ENCODE assay signal across 9 mouse cellular contexts in the genomic region with DNA sequence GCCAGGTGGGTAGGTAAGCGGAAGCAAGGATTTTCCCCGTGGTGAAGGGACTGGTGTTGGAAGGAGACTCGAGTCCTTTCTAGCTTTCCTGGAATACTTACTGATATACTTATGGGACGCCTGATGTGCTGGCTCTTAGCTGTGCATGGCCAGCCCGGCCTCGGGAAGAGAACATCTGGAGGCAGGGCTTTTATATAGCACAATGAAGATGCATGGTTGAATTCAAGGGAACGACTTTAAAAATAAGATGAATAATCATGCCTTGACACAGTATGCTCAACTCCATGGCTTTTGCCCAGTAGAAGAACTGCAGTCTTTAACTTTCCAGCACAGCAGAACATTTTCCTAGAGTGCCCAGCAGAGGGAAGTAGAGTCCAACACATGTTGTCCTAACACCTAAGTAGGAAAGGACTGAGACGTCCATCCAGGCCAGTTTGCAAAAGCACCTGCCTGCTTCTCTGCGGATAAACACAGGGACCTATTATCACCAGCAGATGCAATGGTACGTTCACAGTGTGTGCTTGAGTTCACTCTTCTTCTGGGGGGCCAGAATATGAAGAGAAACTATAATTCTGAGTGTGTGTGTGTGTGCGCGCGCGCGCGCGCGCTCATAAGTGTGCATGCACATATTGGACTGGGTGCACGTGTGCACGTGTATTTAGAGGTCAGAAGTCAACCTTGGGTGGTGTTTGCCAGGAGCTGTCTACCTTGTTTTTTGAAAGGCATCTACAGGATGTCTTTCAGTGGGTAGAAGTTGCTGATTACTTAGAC. TPM values are rescaled to one million over a fixed set of nuclear protein-coding genes. Genes with fewer than 3 reads are reported as not detected.
DNase-seq lines count a peak whose midpoint lies in the region; ATAC-seq and TF ChIP-seq lines count a peak whose summit lies in the region.
"Had no signal": no experiment of that assay in that cellular context is flagged by ENCODE, and none has a peak within 500 bp of the region (broad histone marks: within the 10 kb centered on the region; RNA-seq: fewer than 3 reads in every experiment).

No protein-coding gene starts in this region.

- peaks cover 4% of the 10 kb centered on the region for H3K27me3 ChIP-seq in C2C12 (ENCODE audit: control insufficient read depth, insufficient read depth, insufficient read length)
- H3K27me3 ChIP-seq in embryonic facial prominence, embryonic 11.5 days (ENCODE audit: control insufficient read depth, insufficient read depth, low read length) = no peaks in the 10 kb centered on the region
- no peaks in the 10 kb centered on the region for H3K27me3 ChIP-seq in limb, embryonic 14.5 days (ENCODE audit: control insufficient read depth, insufficient read depth, low read length)
- H3K27me3 ChIP-seq in midbrain, postnatal 0 days (ENCODE audit: insufficient read depth, low read length) = no peaks in the 10 kb centered on the region

- peak; percentile 41 for DNase-seq in adrenal gland, postnatal 25 days
- DNase-seq in embryonic facial prominence, embryonic 11.5 days (ENCODE audit: low spot score) = peak; percentile 83
- DNase-seq in heart, adult 9 months (ENCODE audit: low spot score in 2 of 2) = peak; percentile 20 to 51
- peak; percentile 44 to 70 for DNase-seq in kidney, adult 8-10 months
- peak; percentile 88 for DNase-seq in limb, embryonic 14.5 days (ENCODE audit: low spot score)
- peak; percentile 93 for DNase-seq in midbrain, postnatal 0 days (ENCODE audit: low spot score)
- DNase-seq in telencephalon, adult 2 months (ENCODE audit: low read depth, low spot score) = peak; percentile 66

- H3K9ac ChIP-seq in embryonic facial prominence, embryonic 11.5 days (replicated peaks; ENCODE audit: low read length) = no peak overlapping the region
- no peak overlapping the region for H3K9ac ChIP-seq in limb, embryonic 14.5 days (ENCODE audit: low read depth, low read length, severe bottlenecking)
- H3K9ac ChIP-seq in midbrain, postnatal 0 days (replicated peaks; ENCODE audit: low read length, poor library complexity, severe bottlenecking) = no peak overlapping the region

- H3K27ac ChIP-seq in embryonic facial prominence, embryonic 11.5 days (replicated peaks; ENCODE audit: low read depth, low read length) = no peak overlapping the region
- no peak overlapping the region for H3K27ac ChIP-seq in limb, embryonic 14.5 days (replicated peaks; ENCODE audit: low read depth, low read length)
- no peak overlapping the region for H3K27ac ChIP-seq in midbrain, postnatal 0 days (ENCODE audit: low read depth, low read length)

- H3K79me2 ChIP-seq in C2C12 (ENCODE audit: control insufficient read depth, insufficient read depth) = no peaks in the 10 kb centered on the region

- H3K4me3 ChIP-seq in C2C12 (ENCODE audit: insufficient read depth, poor library complexity, severe bottlenecking) = no peak overlapping the region
- H3K4me3 ChIP-seq in embryonic facial prominence, embryonic 11.5 days (ENCODE audit: low read depth, low read length) = no peak overlapping the region
- no peak overlapping the region for H3K4me3 ChIP-seq in limb, embryonic 14.5 days (replicated peaks; ENCODE audit: low read length)
- no peak overlapping the region for H3K4me3 ChIP-seq in midbrain, postnatal 0 days (ENCODE audit: low read depth, low read length)
- H3K4me3 ChIP-seq: erythroblast, embryonic 14.5 days had no signal

- WGBS in embryonic facial prominence, embryonic 11.5 days = 74% methylated on average over 20 of the region's 20 CpGs
- 72% methylated on average over 20 of the region's 20 CpGs for WGBS in limb, embryonic 14.5 days
- WGBS in midbrain, postnatal 0 days = 73% methylated on average over 20 of the region's 20 CpGs

- H3K36me3 ChIP-seq in C2C12 (ENCODE audit: control insufficient read depth, insufficient read depth) = no peaks in the 10 kb centered on the region
- H3K36me3 ChIP-seq in embryonic facial prominence, embryonic 11.5 days (replicated peaks; ENCODE audit: control insufficient read depth, insufficient read depth, low read depth, low read length) = no peaks in the 10 kb centered on the region
- H3K36me3 ChIP-seq in limb, embryonic 14.5 days (ENCODE audit: control insufficient read depth, insufficient read depth, low read length) = no peaks in the 10 kb centered on the region
- H3K36me3 ChIP-seq in midbrain, postnatal 0 days (ENCODE audit: insufficient read depth, low read length) = no peaks in the 10 kb centered on the region

- no peaks in the 10 kb centered on the region; the same call in 1 of the 2 replicates for H3K4me1 ChIP-seq in embryonic facial prominence, embryonic 11.5 days (ENCODE audit: control insufficient read depth, insufficient read depth, low read length)
- H3K4me1 ChIP-seq in limb, embryonic 14.5 days (ENCODE audit: control insufficient read depth, insufficient read depth, low read length) = peaks cover 10% of the 10 kb centered on the region; the same call in 1 of the 2 replicates
- H3K4me1 ChIP-seq in midbrain, postnatal 0 days (ENCODE audit: insufficient read depth, low read length) = peaks cover 9% of the 10 kb centered on the region

- no peaks in the 10 kb centered on the region for H3K79me3 ChIP-seq in C2C12 (ENCODE audit: low read depth)

- no peak overlapping the region for H3K4me2 ChIP-seq in embryonic facial prominence, embryonic 11.5 days (ENCODE audit: low read depth, low read length)
- no peak overlapping the region for H3K4me2 ChIP-seq in limb, embryonic 14.5 days (replicated peaks; ENCODE audit: low read depth, low read length, severe bottlenecking)
- no peak overlapping the region for H3K4me2 ChIP-seq in midbrain, postnatal 0 days (ENCODE audit: low read depth, low read length, poor library complexity, severe bottlenecking)

- TF ChIP-seq CTCF in C2C12 (IDR thresholded peaks at IDR 0.05; ENCODE audit: control insufficient read depth, insufficient read depth, insufficient read length) = peak; percentile 10
- peak; percentile 93 for TF ChIP-seq CTCF in midbrain, postnatal 0 days (IDR thresholded peaks at IDR 0.05)

- no peak for ATAC-seq in embryonic facial prominence, embryonic 11.5 days (replicated peaks; ENCODE audit: insufficient number of reproducible peaks, low FRiP score, low TSS enrichment, low read depth)
- peak; percentile 73; the same call in 1 of the 2 replicates for ATAC-seq in limb, embryonic 14.5 days (ENCODE audit: low FRiP score, low read depth)
- peak; percentile 48; the same call in 1 of the 2 replicates for ATAC-seq in midbrain, postnatal 0 days (ENCODE audit: low FRiP score)

- H3K9me3 ChIP-seq in embryonic facial prominence, embryonic 11.5 days (replicated peaks; ENCODE audit: control insufficient read depth, low read length) = no peaks in the 10 kb centered on the region
- no peaks in the 10 kb centered on the region for H3K9me3 ChIP-seq in limb, embryonic 14.5 days (ENCODE audit: control insufficient read depth, low read length)
- no peaks in the 10 kb centered on the region for H3K9me3 ChIP-seq in midbrain, postnatal 0 days (ENCODE audit: low read length)

- H3ac ChIP-seq in C2C12 (ENCODE audit: control insufficient read depth, insufficient read length, low read depth) = no peak overlapping the region

- no peak for TF ChIP-seq POLR2A in limb, embryonic 14.5 days (IDR thresholded peaks at IDR 0.05; ENCODE audit: borderline replicate concordance, extremely low read depth, insufficient read depth, insufficient read length)

TF ChIP-seq in C2C12, 6 proteins besides CTCF, POLR2A, EP300 and RAD21:
- TF ChIP-seq MYOG (IDR thresholded peaks at IDR 0.05; ENCODE audit: control insufficient read depth, extremely low read depth, insufficient read length) = no peak
- TF ChIP-seq MYOD1 (IDR thresholded peaks at IDR 0.05; ENCODE audit: control insufficient read depth, insufficient read length, low read depth) = no peak
- TF ChIP-seq MAX (IDR thresholded peaks at IDR 0.05) = no peak
- TF ChIP-seq CEBPB (IDR thresholded peaks at IDR 0.05; ENCODE audit: low read depth) = no peak
- TF ChIP-seq FOSL1 (IDR thresholded peaks at IDR 0.05; ENCODE audit: insufficient read depth, low read length, poor library complexity, severe bottlenecking) = no peak
- TF ChIP-seq USF1 (IDR thresholded peaks at IDR 0.05; ENCODE audit: low read depth) = no peak

RNA-seq across cellular contexts. Expression of a gene that starts 19.8 kb away (rescaled TPM):
- polyA plus RNA-seq in C2C12 (2012; fragmentation: generic; extraction: Trizol) = 2.9 TPM
- total RNA-seq in adrenal gland, postnatal 25 days (2021) = 46.5 and 70.4 TPM in 2 replicates
- 2.0 and 3.2 TPM in 2 replicates for polyA plus RNA-seq in embryonic facial prominence, embryonic 11.5 days (2014; fragmentation: Nextera tagmentation; extraction: Ambion mirVana)
- 4.3 and 4.8 TPM in 2 replicates for polyA plus RNA-seq in limb, embryonic 14.5 days (2012; rRNA removed)
- polyA plus RNA-seq in limb, embryonic 14.5 days (2014; fragmentation: Nextera tagmentation; extraction: Ambion mirVana) = 5.0 and 5.7 TPM in 2 replicates
- 1.5 and 2.3 TPM in 2 replicates for total RNA-seq in midbrain, postnatal 0 days (2014; rRNA removed)
- 0.90 and 1.0 TPM in 2 replicates for polyA plus RNA-seq in midbrain, postnatal 0 days (2015; fragmentation: Nextera tagmentation; extraction: Ambion mirVana)

Comparison
In these comparisons a context has a peak if more than half of its experiments do, and no peak if none do; other contexts are left out.
1. DNase-seq: peak in every context shown above with its lines; median percentile 93 in midbrain, postnatal 0 days; 88 in limb, embryonic 14.5 days; 83 in embryonic facial prominence, embryonic 11.5 days; 66 in telencephalon, adult 2 months; 57 in kidney, adult 8-10 months; 41 in adrenal gland, postnatal 25 days; 36 in heart, adult 9 months.